Mouse (Mus musculus): ENCODE results near the gene Ddo.

Gene Ddo

GRCm38 (mm10) chr10:40665270-40665669 lies 35.5 kb downstream of the Ddo start:
- DNase-seq (ENCODE audit: low read depth, low spot score), result no peak

- DNase-seq (ENCODE audit: low read depth, low spot score), result no peak
Observed at GRCm38 (mm10) chr10:40666943-40667342, 37.1 kb downstream of the Ddo start.

- DNase-seq (ENCODE audit: low read depth, low spot score), result no peak
Observed at GRCm38 (mm10) chr10:40668640-40669039, 38.8 kb downstream of the Ddo start.

- no peak for DNase-seq (ENCODE audit: low read depth, low spot score)
Observed at GRCm38 (mm10) chr10:40672587-40673296, 42.9 kb downstream of the Ddo start.

GRCm38 (mm10) chr10:40673297-40673665 lies 43.5 kb downstream of the Ddo start:
- DNase-seq (ENCODE audit: low read depth, low spot score), result no peak

GRCm38 (mm10) chr10:40674151-40674550 lies 44.3 kb downstream of the Ddo start:
- DNase-seq (ENCODE audit: low read depth, low spot score), result no peak

GRCm38 (mm10) chr10:40675921-40676320 lies 46.1 kb downstream of the Ddo start:
- DNase-seq (ENCODE audit: low read depth, low spot score), result no peak

GRCm38 (mm10) chr10:40678477-40678876 lies 48.7 kb downstream of the Ddo start:
- no peak for DNase-seq (ENCODE audit: low read depth, low spot score)

- no peak for DNase-seq (ENCODE audit: low read depth, low spot score)
Observed at GRCm38 (mm10) chr10:40682470-40682869, 52.7 kb downstream of the Ddo start.

- DNase-seq (ENCODE audit: low read depth, low spot score), result peak; percentile 58
Observed at GRCm38 (mm10) chr10:40683092-40683867, 53.5 kb downstream of the Ddo start, which contains the start of gene Mettl24. Gene Mettl24 (plus strand): TSS chr10:40683282.

GRCm38 (mm10) chr10:40683868-40684253 lies 54.0 kb downstream of the Ddo start:
- DNase-seq (ENCODE audit: low read depth, low spot score), result no peak

- DNase-seq (ENCODE audit: low read depth, low spot score), result no peak
Observed at GRCm38 (mm10) chr10:40684326-40684725, 54.5 kb downstream of the Ddo start.

GRCm38 (mm10) chr10:40685641-40686040 lies 55.8 kb downstream of the Ddo start:
- no peak for DNase-seq (ENCODE audit: low read depth, low spot score)

- DNase-seq (ENCODE audit: low read depth, low spot score), result no peak
Observed at GRCm38 (mm10) chr10:40686976-40687375, 57.2 kb downstream of the Ddo start.

GRCm38 (mm10) chr10:40687407-40687806 lies 57.6 kb downstream of the Ddo start:
- no peak for DNase-seq (ENCODE audit: low read depth, low spot score)

GRCm38 (mm10) chr10:40688266-40688665 lies 58.5 kb downstream of the Ddo start:
- no peak for DNase-seq (ENCODE audit: low read depth, low spot score)

- DNase-seq (ENCODE audit: low read depth, low spot score), result no peak
Observed at GRCm38 (mm10) chr10:40688873-40689272, 59.1 kb downstream of the Ddo start.

GRCm38 (mm10) chr10:40698652-40699051 lies 68.8 kb downstream of the Ddo start:
- no peak for DNase-seq (ENCODE audit: low read depth, low spot score)

- no peak for DNase-seq (ENCODE audit: low read depth, low spot score)
Observed at GRCm38 (mm10) chr10:40711127-40711526, 81.3 kb downstream of the Ddo start.

GRCm38 (mm10) chr10:40713018-40713608 lies 83.3 kb downstream of the Ddo start:
- no peak for DNase-seq (ENCODE audit: low read depth, low spot score)

- no peak for DNase-seq (ENCODE audit: low read depth, low spot score)
Observed at GRCm38 (mm10) chr10:40713829-40714228, 84.0 kb downstream of the Ddo start.

GRCm38 (mm10) chr10:40715151-40715550 lies 85.3 kb downstream of the Ddo start:
- no peak for DNase-seq (ENCODE audit: low read depth, low spot score)

GRCm38 (mm10) chr10:40716296-40716695 lies 86.5 kb downstream of the Ddo start:
- no peak for DNase-seq (ENCODE audit: low read depth, low spot score)
